Mouse (Mus musculus) retina, embryonic 14.5 days (tissue): ENCODE data around the gene Lsm6.

Source experiments
- DNase-seq: peaks from one replicate; pipeline ENCODE4 v3.0.0-alpha.2; 2015; ENCODE audit warnings: low spot score

Lsm6 gene

DNA sequence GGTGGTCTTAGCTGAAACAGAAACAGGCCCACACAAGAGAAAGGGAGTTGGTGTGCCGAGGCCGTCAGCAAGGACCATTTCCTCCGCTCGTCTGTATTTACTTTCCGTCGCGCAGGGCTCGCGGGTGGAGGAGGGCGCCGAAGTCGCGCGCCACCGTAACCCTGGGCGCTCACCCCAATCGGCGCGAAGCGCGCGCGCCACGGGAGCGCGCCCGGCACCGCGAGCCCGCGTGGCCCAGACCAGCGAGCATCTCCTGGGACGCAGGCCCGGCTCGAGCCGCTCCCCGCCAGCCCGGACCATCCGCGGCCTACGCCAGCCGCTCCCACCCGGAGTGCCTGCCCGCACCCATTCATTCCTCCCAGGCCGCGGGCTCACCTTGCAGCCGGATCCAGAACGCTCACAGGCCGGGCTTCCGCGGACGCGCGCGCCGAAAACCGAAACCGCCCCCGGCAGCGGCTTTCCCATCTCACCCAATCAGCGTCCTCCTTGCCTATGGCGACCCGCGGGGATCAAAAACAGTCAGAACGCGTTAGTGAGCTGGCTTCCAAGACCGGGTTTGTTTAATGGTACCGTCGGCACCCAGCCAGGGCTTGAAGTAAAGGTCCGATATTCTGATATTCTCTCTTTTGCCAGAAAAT, at the start of gene Lsm6:
Lsm6 (minus strand) TSS at position 468 of the 638 bp plus-strand sequence.
- peak; percentile 95 for DNase-seq

DNA sequence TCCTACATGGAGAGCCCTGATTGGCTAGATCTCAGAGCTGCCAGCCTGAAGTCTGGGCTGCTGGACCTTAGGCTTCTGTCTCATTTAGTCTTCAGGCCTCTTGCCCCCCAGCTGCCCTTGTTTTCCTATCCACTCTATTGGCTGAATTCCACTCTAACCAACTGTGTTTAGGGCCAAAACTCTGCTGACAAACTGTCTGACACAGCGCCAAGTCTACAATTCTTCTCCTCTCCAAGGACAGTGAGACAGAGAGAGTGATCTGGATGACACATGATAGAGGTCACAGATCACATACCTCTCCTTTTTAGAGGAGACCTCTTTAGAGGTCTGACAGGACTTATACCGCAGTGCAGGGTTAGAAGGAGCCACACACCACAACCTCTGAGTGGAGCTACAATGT, 46.1 kb upstream of the Lsm6 start:
- DNase-seq: no peak

DNA sequence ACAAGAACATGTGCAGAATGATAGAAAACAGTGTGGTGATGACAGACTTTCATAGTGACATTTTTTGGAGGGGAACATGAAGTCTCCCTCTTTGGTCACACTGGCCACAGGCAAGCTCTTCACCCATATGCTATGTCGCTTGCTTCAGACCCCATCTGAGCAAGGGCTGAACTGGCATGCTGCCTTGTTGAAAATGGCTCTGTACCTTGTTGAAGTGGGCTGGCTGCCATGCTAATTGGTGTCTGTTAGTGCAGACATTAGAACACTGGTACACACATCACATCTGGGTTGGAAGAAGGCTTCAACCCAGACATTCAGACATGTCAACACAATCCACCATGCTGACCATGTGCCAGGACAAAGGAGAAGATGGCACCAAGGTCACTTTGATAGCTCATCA, 42.1 kb upstream of the Lsm6 start:
- DNase-seq: no peak

DNA sequence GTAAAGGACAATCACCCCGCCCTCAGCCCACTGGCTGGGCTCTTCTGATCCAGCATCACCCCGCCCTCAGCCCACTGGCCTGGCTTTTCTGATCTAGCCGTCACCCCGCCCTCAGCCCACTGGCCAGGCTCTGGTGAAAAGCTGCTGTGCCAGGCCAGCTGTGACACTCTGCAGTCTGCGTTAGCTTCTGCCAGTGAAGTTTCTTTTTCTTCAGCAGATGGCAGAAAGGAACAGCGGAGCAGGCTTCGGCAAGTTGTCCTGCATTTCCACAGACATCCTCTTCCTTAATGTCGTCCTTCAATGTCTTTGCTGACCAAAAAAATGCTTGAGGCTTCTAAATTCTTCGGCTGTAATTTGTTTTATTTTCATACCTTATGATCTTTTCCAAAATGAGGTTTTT, 41.1 kb upstream of the Lsm6 start:
- DNase-seq: no peak

DNA sequence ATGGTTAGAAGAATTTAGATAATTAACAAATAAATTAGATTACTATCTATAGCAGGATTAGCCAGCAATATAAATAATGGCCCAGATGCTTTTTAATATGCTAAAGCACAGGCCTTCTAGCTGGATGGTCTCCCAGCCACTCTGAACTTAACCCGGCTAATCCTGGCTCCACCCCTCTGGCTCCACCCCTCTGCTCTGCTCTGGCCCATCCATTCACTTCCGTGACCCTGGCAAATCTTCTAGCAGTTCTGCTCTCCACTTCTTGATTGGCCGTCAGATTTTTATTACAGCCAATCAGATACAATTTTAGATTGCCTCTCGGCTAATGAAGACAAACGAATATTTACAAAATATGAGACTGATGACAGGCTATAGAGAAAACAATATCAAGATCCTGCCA, 39.8 kb upstream of the Lsm6 start:
- DNase-seq: peak; percentile 15

DNA sequence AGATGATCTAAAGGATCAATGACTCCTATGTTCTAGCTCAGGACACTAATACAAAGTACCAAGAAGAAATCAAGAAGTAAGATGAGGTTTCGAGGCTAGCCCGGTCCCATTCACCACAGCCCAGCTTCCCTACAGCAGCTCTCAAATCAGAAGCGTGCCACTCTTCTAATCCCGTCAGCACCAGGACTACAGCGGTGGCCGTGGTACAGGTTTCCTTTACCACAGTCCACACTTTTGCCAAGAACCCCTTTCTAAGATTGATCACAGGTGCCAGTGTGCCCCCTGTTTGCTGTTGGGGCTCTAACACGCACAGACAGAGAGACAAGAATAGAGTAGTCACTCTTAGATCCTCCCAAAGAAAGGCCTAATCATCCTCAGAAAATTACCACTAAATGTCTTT, 36.5 kb upstream of the Lsm6 start:
- DNase-seq: no peak

DNA sequence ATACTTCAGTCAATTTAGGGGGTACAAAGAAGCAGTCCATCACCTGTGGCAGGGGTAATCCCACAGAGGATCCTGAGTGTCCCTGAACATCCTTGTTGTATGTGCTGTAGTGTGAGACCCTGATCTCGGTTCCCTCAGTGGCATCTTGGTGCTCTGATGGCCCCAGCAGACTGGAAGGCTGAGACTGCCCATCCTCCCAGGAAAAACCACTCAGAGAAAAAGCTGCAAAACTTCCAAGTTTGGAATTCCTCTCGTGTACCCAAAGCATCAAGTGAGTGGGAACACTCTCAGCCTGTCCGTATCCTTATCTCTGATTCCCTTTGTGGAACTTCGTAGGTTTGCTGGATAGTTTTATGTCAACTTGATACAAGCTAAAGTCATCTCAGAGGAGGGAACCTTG, 31.3 kb upstream of the Lsm6 start:
- DNase-seq: no peak

DNA sequence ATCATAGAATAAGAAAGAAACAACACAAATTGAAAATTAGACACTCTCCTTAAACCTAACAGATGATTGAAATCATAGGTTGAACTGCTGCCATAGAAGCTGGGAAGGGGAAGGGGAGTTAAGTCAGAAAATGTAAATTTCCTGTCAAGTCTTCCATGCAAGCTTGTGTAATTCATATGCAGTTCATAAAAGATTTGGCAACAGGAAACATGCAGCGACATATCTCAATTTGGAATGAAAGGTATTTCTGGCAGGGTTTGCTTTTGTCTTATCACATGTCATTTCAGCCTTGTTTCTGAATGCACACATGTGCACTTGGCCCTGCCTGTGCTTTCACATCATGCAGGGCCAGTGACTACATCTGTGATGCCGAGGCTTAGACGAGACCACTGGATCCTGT, 26.3 kb upstream of the Lsm6 start:
- no peak for DNase-seq

DNA sequence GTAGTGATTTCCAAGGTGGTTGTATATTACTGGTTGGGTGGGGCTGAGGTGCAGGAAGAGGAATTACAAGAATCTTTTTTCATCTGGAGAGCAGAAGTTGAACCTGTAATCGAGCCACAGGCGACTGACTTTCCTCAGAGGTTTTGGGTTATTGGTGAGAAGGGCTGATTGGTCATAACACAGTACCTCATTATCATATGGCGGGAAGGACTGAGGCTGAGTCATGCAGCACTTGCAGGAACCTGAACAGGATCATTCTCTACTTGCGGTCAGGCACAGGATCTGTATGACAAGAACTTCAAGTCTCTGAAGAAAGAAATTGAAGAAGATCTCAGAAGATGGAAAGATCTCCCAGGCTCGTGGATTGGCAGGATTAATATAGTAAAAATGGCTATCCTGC, 23.6 kb upstream of the Lsm6 start:
- DNase-seq: no peak

DNA sequence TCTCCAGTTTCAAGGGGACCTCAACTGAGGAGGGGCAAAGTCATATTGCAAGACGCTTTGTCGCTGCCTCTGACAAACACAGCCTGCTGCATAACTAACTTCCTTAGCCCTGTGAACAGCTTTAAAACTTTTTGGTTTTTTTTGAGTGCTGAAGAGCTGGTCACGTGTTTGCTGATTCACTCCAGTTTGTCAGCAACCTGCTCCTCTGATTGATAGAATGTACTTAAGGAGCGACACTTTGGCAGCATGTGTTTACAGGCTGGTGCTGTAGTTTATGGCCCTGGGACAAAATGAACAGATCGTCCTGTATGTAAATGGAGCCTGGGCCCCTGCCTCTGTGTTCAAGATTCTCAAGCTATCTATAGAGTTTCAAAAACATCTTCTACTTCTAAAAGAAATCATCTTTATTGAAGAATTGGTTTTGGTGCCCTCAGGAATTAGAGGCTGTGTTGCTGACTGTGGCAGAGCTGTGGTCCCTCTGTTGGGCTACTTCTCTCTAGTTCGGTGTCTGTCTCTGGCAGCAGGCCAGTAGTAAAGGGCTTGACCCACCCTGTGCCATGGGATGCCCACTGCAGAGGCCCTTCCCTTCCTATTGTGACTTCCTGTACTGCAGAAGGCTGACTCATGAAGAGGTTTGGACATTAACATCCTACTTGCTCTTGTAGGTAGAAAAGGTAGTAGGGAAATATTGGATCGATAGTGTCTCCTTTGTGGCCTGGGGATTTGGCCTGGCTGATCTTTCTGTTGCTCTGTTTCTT, 17.9 kb upstream of the Lsm6 start:
- DNase-seq: no peak

DNA sequence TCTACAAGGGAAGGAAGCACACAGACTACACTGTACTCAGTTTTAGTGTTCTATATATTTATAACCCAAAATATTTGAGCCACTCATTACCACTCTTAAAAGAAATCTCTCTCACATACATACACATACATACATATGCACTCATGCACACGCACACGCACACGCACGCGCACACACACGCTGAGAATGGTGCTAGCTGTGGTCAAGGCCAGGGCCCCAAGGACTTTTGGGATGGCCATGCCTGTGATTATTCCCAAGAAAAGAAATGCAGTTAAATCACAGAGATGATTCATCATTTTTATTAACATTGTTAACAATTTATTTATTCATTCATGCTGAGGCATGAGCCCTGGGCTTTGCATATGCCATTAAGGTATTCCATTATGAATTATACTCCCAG, 15.2 kb upstream of the Lsm6 start:
- no peak for DNase-seq

DNA sequence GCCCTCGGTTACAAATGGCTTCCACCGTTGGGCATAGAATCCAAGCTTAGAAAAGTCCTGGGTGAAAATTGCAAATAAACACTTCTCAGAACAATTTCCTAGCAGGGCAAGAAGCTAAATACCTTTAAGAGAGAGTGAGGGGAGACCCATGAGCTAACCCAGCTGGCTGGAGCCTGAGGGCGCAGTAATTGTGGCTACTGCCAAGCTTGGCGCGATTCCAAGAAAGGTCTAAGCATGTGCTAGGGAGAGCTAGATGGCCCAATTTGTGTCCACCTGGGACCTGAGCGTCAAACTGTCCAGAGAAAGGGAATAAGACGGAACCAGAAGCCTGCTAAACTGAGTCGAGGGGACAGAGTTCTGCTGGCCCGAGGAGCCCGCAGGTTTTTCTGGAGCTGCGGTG, 7.5 kb upstream of the Lsm6 start:
- DNase-seq: no peak

DNA sequence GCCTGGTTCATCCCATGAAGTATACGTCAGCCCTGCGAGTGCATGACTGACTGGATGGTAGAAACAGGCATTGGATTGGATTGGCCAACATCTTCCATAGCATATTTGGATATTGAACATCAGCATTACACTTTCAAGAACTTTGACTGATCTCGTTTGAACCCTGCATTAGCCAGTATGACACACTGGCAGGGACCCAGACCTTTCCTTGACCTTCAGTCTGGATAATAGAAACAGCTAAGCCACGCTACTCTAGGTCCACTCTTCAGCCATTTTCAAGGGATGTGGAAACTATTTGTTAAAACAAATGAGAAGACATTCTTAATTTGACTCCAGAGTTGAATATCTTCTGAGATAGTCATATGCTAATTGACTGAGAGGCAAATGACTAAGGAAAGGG, 3.6 kb upstream of the Lsm6 start:
- DNase-seq: no peak

DNA sequence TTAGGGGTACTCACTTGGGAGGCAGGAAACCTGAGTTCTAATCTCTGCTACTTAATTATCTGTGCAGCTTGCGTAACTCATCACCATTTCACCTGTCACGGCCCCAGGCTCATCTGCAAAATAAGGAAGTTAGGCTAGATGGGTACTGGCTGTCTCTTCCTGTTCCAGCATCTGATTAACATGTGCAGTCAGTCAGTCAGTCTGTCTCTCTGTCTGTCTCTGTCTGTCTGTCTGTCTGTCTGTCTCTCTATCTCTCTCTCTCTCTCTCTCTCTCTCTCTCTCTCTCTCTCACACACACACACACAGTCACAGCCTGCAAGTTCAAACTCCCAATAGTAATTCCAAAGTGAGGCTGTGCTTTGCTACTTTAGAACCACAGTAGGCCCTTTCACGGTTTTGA, 967 bp downstream of the Lsm6 start:
- peak; percentile 1 for DNase-seq

DNA sequence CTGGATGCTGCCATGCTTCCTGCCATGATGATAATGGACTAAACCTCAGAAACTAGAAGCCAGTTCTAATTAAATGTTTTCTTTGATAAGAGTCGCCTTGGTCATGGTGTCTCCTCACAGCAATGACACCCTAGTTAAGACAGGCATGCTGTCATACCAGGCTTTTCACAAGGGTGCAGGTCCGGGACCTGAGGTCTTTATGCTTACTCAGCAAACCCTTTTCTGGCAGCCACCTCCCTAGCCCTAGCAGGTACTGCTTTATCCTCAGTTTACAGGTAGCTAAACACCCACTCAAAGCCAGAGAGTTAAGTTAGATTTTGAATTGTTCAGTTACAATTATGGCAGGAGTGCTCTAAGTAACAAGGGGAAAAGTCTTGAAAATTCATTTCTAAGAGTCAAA, 6.2 kb downstream of the Lsm6 start:
- no peak for DNase-seq

DNA sequence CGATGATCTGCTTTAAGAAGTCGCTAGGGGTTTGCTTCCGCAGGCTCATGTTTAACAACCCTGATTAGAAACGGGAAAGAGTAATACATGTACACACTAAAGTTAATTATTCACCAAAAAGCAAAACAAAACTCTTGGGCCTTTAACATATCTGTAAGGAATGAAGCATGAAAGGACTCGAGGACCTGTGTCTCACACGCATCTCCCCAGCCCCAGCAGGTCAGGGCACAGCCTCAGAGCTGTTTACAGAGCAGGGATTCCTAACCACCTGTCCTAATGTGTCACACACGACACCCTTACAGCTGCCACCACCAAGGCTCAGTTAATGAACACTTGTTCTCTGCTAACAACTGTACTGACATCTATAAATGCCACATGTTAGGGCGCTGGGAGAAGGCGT, 7.9 kb downstream of the Lsm6 start:
- DNase-seq: no peak

DNA sequence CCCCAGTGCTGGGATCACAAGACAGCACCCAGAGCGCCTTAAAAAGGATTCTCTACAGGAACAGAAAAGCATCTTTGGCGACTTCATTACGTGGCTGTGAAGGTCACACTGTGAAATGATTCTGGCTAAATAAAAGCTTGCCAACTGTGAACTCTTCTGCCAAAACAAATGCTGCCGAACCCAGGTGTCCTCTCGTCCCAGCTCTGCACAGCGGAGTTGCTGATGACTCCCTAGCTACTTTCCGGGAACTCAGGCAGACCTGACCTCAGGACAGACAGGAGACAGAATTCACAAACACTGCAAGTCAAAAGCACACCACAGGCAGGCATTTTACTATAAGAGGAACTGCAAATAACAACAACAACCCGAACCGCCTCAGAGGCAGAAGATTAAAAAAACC, 8.5 kb downstream of the Lsm6 start:
- DNase-seq: no peak

DNA sequence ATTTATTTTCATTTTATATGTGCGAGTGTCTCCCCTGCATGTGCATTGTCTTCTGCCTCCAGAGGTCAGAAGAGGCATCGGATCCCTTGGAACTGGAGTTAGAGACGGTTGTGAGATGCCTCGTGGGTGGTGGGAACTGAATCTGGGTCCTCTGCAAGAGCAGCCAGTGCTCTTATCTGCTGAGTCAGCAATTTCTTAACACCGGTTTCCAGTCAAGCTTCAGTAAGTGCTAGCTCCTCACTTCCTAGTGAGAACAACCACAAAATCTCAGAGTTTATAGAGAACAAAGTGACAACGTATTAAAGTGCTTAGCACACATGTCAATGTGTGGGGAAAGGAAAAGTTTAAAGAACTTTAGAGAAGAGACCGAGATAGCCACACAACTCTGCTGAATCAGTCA, 9.2 kb downstream of the Lsm6 start:
- no peak for DNase-seq

DNA sequence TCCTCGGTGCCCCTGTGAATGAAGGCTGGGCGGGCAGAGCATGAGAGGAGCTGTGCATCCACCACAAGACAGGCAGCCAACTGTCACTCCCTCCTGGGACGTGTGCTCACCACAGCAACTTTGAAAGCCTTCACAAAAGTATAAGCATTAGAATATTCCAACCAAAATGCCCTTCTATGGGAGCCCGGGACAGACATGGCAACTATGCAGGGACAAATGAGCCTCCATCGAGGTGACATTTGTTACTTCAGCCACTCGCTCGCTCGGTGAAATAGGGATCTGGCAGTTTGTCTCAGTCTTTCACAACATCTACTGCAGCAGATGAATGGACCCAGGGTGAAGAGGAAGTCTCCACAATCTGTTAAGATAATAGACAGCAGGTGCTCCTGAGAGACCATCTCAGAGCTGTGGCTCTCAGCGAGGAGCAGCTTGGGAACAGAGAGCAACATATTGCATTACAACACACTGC, 10.7 kb downstream of the Lsm6 start:
- no peak for DNase-seq

DNA sequence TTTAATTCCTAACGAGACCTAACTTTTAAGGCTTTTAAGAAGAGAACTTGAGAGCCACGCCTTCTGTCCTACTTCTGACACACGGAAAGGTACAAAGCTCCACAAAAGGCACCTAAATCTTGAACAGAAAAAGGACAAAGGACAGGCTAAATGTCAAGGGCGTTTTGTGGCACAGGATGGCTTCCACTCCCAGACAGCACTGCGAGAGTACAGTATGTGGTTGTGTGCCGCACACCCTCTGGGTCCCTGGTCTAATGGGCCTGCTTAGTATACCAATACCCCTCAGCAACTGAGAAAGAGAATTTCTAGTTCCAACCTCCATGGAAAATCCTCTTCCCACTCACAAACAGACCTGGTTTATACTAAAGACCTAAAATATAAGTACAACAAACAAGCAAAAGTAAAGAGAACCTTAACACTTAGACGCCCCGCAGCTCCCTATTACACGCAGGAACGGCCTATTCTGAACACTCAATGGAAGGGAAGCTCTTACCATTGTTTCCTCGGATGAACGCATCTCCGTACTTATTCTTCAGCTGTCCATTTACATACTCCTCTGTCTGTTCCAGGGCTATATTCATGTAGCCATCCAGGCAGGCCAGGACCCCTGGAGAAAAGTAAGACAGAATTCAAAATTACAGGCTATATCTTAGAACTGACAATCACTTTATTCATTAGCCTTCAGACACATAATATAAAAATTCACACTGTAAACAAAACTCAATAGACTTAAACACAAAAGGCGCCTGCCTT, 11.3 kb downstream of the Lsm6 start:
- no peak for DNase-seq

DNA sequence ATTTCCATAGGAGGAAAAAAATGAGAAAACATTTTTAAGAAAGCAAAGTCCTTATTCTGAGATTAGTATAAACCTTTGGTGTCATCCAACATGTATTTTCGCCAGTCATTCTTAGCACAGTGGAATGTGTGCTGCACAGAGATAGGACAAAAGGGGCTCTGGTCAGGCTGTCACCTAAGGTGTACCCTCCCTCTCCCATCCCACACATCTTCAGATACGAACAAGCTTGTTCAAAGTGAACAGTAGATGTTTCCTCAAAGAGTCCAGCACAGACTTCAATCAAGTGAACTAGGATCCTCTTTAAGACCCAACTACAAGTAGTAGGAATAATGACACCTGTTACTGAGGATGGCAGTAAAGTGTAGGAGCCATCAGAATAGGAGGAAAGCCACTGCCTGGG, 12.1 kb downstream of the Lsm6 start:
- DNase-seq: no peak

DNA sequence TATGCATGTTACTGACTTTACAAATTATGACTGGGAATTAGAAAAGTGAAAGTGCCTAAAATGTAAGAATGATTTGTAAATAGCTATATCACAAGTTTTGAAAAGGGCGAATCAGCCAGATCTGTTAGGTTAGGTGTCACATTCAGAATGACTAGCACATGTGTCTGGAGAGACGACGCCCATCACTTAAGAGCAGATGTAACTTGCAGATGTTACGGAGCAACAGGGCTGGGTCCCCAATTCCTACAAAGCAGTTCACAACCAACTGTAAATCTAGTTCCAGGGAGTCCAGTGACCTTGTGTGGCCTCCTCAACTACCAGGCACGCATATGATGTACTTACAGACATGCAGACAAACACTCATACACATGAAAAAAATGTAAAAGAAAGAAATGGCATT, 12.5 kb downstream of the Lsm6 start:
- no peak for DNase-seq

DNA sequence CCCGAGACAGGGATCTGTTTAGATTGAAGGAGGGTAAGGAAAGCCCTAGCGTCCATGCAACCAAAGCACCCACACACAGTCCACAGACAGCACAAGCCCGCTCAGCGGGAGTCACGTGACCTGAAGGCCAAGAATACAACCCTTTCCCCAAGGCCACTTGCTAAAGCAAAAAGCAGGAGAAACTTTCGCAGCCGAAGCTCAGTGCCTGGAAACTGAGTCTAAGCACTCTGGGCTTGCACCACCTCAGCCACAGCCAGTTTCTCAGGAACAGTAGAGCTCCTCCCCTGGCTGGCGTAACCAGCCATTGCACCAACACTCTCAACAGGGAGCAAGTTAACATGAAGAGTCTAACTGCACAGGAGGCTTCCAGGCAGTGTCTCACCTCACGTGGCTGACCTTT, 13.7 kb downstream of the Lsm6 start:
- DNase-seq: no peak
